In the genomic region with DNA sequence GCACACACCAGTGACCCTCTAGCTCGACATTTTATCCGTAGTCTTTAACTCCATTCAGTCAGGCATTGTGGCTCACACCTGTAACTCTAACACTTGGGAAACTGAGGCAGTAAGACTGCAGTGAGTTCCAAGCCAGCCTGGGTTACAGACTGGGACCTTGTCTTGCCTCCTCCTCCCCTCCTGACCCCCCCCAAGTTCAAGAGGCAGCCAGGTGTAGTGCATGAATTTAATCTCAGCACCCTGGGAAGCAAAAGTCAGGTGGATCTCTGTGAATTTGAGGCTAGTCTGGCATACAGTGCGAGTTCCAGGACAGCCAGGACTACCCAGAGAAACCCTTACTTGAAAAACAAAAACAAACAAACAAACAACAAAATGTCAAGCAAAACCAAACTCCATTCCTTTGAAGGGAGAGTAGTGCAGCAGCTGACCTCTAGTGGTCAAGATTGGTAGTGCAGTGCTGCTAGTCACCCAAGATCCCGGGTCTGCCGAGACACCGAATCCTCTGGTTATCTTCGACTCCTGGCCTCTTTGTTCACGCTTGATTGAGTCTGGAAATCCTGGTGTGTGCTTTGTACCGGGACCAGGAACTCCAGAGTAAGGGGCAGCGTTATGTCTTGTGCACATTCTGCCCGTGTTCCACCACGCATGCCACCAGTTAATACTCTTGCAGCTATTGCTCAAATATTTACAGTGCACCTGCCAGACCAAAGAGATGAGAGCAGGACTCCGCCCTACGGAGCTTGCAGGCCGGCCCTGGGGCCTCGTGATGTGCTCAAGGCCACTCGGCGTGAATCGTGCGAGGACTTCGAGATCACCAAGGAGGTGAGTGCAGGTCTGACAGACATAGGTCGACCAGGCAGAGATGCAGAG, we compare ENCODE assay signal across 8 mouse cellular contexts. TPM values are rescaled to one million over a fixed set of nuclear protein-coding genes. Genes with fewer than 3 reads are reported as not detected.
DNase-seq lines count a peak whose midpoint lies in the region; ATAC-seq lines count a peak whose summit lies in the region.

No protein-coding gene starts in this region.

- no peak overlapping the region for H3K9ac ChIP-seq in embryonic facial prominence, embryonic 11.5 days (replicated peaks; ENCODE audit: low read length)
- H3K9ac ChIP-seq in liver, embryonic 12.5 days, result no peak overlapping the region

- no peaks in the 10 kb centered on the region for H3K36me3 ChIP-seq in embryonic facial prominence, embryonic 11.5 days (replicated peaks; ENCODE audit: control insufficient read depth, insufficient read depth, low read depth, low read length)
- H3K36me3 ChIP-seq in liver, embryonic 12.5 days, result no peaks in the 10 kb centered on the region
- no peaks in the 10 kb centered on the region for H3K36me3 ChIP-seq in splenic B cell, adult 2 months (ENCODE audit: control insufficient read depth, insufficient read depth, low read length, poor library complexity, severe bottlenecking)

- 22% methylated on average over 22 of the region's 22 CpGs for WGBS in embryonic facial prominence, embryonic 11.5 days
- WGBS in liver, embryonic 12.5 days (ENCODE audit: insufficient replicate concordance), result 23% methylated on average over 22 of the region's 22 CpGs

- ATAC-seq in embryonic facial prominence, embryonic 11.5 days (replicated peaks; ENCODE audit: insufficient number of reproducible peaks, low FRiP score, low TSS enrichment, low read depth), result 0 out of 2 replicates have a peak, but pooled peaks have one; percentile 8
- ATAC-seq in liver, embryonic 12.5 days, result no peak

- peak overlapping the region; percentile 20; the same call in 1 of the 2 replicates for H3K4me2 ChIP-seq in embryonic facial prominence, embryonic 11.5 days (ENCODE audit: low read depth, low read length)
- H3K4me2 ChIP-seq in liver, embryonic 12.5 days, result peak overlapping the region; percentile 45

- H3K4me1 ChIP-seq in embryonic facial prominence, embryonic 11.5 days (ENCODE audit: control insufficient read depth, insufficient read depth, low read length), result peaks cover 4% of the 10 kb centered on the region
- H3K4me1 ChIP-seq in liver, embryonic 12.5 days, result peaks cover 10% of the 10 kb centered on the region

- no peaks in the 10 kb centered on the region for H3K9me3 ChIP-seq in embryonic facial prominence, embryonic 11.5 days (replicated peaks; ENCODE audit: control insufficient read depth, low read length)
- H3K9me3 ChIP-seq in liver, embryonic 12.5 days (replicated peaks), result no peaks in the 10 kb centered on the region

- no peak overlapping the region for H3K27ac ChIP-seq in embryonic facial prominence, embryonic 11.5 days (replicated peaks; ENCODE audit: low read depth, low read length)
- H3K27ac ChIP-seq in liver, embryonic 12.5 days, result no peak overlapping the region

- DNase-seq in B cell, adult 2 months, result peak; percentile 77 to 79
- peak; percentile 76 for DNase-seq in adrenal gland, postnatal 25 days
- peak; percentile 84 for DNase-seq in embryonic facial prominence, embryonic 11.5 days (ENCODE audit: low spot score)
- DNase-seq in heart, adult 8-10 months (ENCODE audit: low spot score), result peak; percentile 67
- peak; percentile 93 for DNase-seq in kidney, adult 9 months
- DNase-seq in naive thymus-derived CD4-positive, alpha-beta T cell, adult 2 months (ENCODE audit: low read depth), result peak; percentile 88
- DNase-seq in splenic B cell, adult 2 months (ENCODE audit: low read depth, low spot score), result peak; percentile 84

- H3K4me3 ChIP-seq in embryonic facial prominence, embryonic 11.5 days (ENCODE audit: low read depth, low read length), result no peak overlapping the region
- no peak overlapping the region; the same call in 1 of the 2 replicates for H3K4me3 ChIP-seq in liver, embryonic 12.5 days

- 0 out of 2 replicates have a peak, but pooled peaks cover 2% of the 10 kb centered on the region for H3K27me3 ChIP-seq in embryonic facial prominence, embryonic 11.5 days (ENCODE audit: control insufficient read depth, insufficient read depth, low read length)
- H3K27me3 ChIP-seq in liver, embryonic 12.5 days (replicated peaks), result peaks cover 49% of the 10 kb centered on the region
- H3K27me3 ChIP-seq in splenic B cell, adult 2 months (ENCODE audit: control insufficient read depth, insufficient read depth, low read length, poor library complexity, severe bottlenecking), result no peaks in the 10 kb centered on the region

RNA-seq across cellular contexts. Expression of a gene that starts 13.8 kb away (rescaled TPM):
- 21.1 and 21.5 TPM in 2 replicates for total RNA-seq in adrenal gland, postnatal 25 days (2021)
- polyA plus RNA-seq in embryonic facial prominence, embryonic 11.5 days (2014; fragmentation: Nextera tagmentation; extraction: Ambion mirVana), result 0.07 TPM in 1 of 2 replicates, not detected in the other
- under 1 TPM; 0.32 to 0.94 (median 0.55) TPM for total RNA-seq in heart, adult 8-10 months (2022)
- not detected in 2 replicates for polyA plus RNA-seq in liver, embryonic 12.5 days (2016; fragmentation: Nextera tagmentation; extraction: Ambion mirVana)

RNA-seq across cellular contexts. Expression of a gene that starts 26.8 kb away (rescaled TPM):
- 1.7 and 2.1 TPM in 2 replicates for total RNA-seq in adrenal gland, postnatal 25 days (2021)
- polyA plus RNA-seq in embryonic facial prominence, embryonic 11.5 days (2014; fragmentation: Nextera tagmentation; extraction: Ambion mirVana), result 0.38 and 0.71 TPM in 2 replicates
- 10 to 100 TPM; 20.5 to 28.9 (median 23.9) TPM for total RNA-seq in heart, adult 8-10 months (2022)
- 0.25 and 0.36 TPM in 2 replicates for polyA plus RNA-seq in liver, embryonic 12.5 days (2016; fragmentation: Nextera tagmentation; extraction: Ambion mirVana)

RNA-seq across cellular contexts. Expression of a gene that starts 39.3 kb away (rescaled TPM):
- total RNA-seq in adrenal gland, postnatal 25 days (2021), result 7.9 and 9.1 TPM in 2 replicates
- 9.4 and 9.9 TPM in 2 replicates for polyA plus RNA-seq in embryonic facial prominence, embryonic 11.5 days (2014; fragmentation: Nextera tagmentation; extraction: Ambion mirVana)
- 10 to 100 TPM in 1 of 4 experiments, 1 to 10 TPM in 3; 6.8 to 10.7 (median 9.1) TPM for total RNA-seq in heart, adult 8-10 months (2022)
- 4.7 and 5.2 TPM in 2 replicates for polyA plus RNA-seq in liver, embryonic 12.5 days (2016; fragmentation: Nextera tagmentation; extraction: Ambion mirVana)

RNA-seq across cellular contexts. Expression of a gene that starts 41.9 kb away (rescaled TPM):
- not detected in 2 replicates for total RNA-seq in adrenal gland, postnatal 25 days (2021)
- polyA plus RNA-seq in embryonic facial prominence, embryonic 11.5 days (2014; fragmentation: Nextera tagmentation; extraction: Ambion mirVana), result 0.39 TPM in 1 of 2 replicates, not detected in the other
- total RNA-seq in heart, adult 8-10 months (2022), result 100 to 1,000 TPM; 164 to 261 (median 195) TPM
- 0.20 and 0.23 TPM in 2 replicates for polyA plus RNA-seq in liver, embryonic 12.5 days (2016; fragmentation: Nextera tagmentation; extraction: Ambion mirVana)

Comparison
In these comparisons a context has a peak if more than half of its experiments do, and no peak if none do; other contexts are left out.
1. RNA of a gene that starts 13.8 kb away (total RNA-seq): 21.1 to 21.5 TPM in adrenal gland, postnatal 25 days; 0.32 to 0.94 TPM in heart, adult 8-10 months; every median in the first group is over 10 times any median in the second.
2. Peak in every context shown above with its lines, with median percentiles within 50 percentile points of each other: DNase-seq.